Mouse (Mus musculus): ENCODE measurements around the gene Wdr60.

DNA sequence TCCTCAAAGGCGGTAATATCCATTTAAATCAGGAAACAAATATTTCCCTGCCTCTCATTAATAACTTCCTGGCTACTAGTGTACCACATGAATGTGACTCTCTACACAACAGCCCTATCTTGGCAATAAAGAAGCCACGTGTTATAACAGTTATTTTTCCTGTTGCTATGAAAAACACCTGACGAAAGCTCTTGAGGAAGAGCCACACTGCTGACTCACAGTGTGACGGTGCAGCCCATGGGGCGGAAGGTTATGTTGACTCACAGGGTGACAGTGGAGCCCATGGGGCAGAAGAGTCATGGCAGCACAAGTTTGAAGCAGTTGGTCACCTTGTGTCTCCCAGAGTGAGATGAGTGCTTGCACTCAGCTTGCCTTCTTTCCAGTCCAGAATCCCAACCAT, 6.6 kb upstream of the Wdr60 start:
- TF ChIP-seq CTCF (IDR thresholded peaks at IDR 0.05) (no peak), EP300 (IDR thresholded peaks at IDR 0.05) (no peak)
